Mouse (Mus musculus) megakaryocyte-erythroid progenitor cell, adult 5-6 weeks (primary cell): ENCODE data around the gene Stk32c. TPM values are rescaled to one million over a fixed set of nuclear protein-coding genes. Genes with fewer than 3 reads are reported as not detected.

Source experiments
- ATAC-seq: replicated peaks from 2 replicates; pipeline ENCODE4 v1.8.0; 2016; ENCODE audit warnings: mild to moderate bottlenecking, inconsistent platforms; ENCODE audit not compliant: severe bottlenecking, poor library complexity, low FRiP score, low TSS enrichment
- total RNA-seq, 2 experiments: library from RNA; stranded (forward) in 1 of 2; stranded (reverse) in 1 of 2; fragments of 200-1000, 215-1000 nt in 1 of 2; fragments of >200 nt in 1 of 2; fragmentation: Nextera tagmentation in 1 of 2; gene quantifications; 2 replicates each; pipeline ENCODE4 v1.2.3; 2014 to 2017

Stk32c gene
- total RNA-seq, 2 experiments from 2014 or later: not detected

GRCm38 (mm10) chr7:139208773-139209095 lies 4.4 kb downstream of the Stk32c start:
- no peak for ATAC-seq

DNA sequence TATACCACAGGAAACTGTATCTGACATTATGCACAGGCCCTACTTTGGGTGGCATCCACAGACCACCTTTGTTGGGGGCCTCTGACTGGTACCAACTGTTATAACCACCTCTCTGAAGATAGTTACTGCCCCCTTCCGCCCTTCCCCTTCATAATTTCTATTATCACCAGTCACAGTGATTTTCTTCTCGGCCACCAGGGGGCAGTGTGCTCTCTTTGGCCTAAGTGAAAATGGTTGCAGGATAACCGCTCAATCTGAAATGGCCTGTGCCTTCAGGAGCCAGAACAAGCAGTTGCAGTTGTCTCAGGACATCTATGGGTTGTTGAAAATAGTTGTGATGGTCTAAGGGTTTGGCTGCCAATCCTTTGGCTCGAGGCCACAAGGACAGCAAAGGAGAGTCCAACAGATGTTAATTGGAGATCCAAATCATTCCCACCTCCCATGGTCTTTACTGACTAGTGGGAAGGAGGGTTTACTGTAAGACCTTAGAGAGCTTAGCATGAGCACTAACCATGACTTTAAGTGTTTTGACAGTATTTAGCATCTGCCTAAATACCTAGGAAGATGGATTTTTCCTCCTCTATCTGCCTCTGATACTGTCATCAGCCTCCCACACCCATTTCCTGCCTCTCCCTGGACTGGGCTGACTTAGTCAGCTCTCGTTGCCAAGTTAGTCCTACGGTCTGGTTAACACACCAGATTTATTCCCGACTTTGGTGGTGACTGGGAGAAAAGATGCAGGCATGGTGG lies 4.9 kb downstream of the Stk32c start:
- peak; percentile 77 for ATAC-seq

DNA sequence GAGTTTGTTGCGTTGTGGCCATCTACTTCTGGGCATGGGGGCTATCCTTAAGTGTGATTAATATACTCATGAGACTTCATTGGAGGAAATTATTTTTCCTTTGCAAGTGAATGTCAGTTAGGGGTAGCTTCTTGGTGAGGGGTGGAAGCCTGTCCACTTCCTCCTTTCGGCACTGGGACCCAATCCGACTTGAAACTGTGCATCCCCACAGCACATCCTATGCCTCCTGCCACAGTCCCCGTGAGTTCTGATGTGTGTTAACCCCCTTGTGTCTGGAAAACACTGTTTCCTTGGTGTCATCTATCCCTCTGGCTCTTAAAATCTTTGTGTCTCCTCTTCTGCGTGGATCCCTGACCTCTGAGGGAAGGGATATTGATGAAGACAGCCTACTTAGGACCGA lies 11.9 kb downstream of the Stk32c start:
- no peak for ATAC-seq

- peak; percentile 70 for ATAC-seq
Observed at GRCm38 (mm10) chr7:139200108-139200507, 13.0 kb downstream of the Stk32c start.

- ATAC-seq: peak; percentile 48; the same call in 1 of the 2 replicates
Observed at GRCm38 (mm10) chr7:139197022-139197421, 16.1 kb downstream of the Stk32c start.

DNA sequence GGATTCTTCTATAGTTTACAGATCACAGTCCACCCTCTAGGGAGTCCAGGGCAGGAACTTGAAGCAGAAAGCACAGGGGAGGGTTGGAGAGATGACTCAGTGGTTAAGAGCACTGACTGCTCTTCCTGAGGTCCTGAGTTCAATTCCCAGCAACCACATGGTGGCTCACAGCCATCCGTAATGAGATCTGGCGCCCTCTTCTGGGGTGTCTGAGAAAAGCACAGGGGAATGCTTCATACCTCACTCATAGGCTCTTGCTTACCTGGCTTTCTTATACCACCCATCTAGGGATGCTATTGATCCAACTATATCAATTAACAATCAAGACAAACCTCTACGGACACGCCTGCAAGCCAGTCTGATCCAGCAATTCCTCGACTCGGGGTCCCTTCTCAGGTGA lies 21.5 kb downstream of the Stk32c start:
- no peak for ATAC-seq

DNA sequence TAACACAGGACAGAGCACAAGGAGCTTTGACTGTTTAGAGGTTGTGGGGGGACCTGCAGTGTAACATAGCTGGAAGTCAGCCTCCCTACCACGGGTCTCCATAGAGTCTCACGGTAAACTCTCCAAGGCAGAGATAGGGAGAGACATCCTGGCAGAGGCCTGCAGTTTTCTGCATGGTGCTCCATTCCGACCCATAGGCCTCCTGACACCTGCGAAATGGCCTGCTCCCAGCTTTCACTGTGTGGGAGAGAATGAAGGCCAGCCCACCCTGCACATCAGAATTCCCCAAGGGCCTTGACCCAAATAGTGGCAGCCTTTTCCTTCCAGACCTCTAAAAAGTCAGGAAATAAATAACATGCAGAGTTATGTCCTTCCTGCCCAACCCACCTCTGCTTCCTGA lies 22.5 kb downstream of the Stk32c start:
- ATAC-seq: no peak

- peak; percentile 63 for ATAC-seq
Observed at GRCm38 (mm10) chr7:139188634-139189207, 24.4 kb downstream of the Stk32c start.

GRCm38 (mm10) chr7:139187771-139188633 lies 25.1 kb downstream of the Stk32c start:
- peak; percentile 91 for ATAC-seq

GRCm38 (mm10) chr7:139187277-139187676 lies 25.8 kb downstream of the Stk32c start:
- no peak for ATAC-seq

GRCm38 (mm10) chr7:139186436-139186835 lies 26.7 kb downstream of the Stk32c start:
- no peak for ATAC-seq

DNA sequence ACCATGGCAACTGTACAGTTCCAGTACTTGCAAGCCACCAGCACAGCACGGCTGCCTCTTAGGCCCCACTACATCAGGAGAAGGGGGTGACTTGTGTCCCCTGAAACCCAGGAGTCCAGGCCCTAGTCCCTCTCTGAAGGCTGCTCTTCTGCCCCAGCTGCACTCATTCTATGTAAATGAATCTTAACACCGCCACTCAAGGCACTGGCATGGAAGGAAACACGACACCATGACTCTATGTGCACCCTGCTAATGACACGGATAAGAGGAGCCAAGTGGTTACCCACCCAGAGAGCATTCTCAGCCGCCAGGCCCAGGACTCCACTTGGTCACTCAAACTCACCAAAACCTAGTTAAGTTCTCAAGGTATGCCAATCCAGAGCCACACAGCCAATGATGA lies 27.1 kb downstream of the Stk32c start:
- ATAC-seq: no peak

GRCm38 (mm10) chr7:139184846-139185245 lies 28.3 kb downstream of the Stk32c start:
- ATAC-seq: no peak

DNA sequence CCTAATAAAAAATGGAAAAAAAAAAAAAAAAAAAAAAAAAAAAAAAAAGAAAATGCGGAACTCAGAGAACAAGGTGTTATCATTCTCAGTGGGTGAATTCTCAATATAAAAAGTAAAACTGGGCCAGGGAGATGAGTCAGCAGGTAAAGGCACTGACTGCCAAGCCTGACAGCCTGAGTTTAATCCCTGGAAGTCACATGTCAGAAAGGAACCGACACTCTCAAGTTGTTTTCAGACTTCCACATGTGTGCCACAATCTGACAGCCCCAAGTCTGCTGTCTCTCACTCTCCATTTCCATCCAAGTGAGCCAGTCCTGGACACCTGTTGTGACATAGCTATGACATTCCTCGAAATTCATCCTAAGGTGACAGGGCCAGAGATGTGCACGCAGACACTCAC lies 28.7 kb downstream of the Stk32c start:
- no peak for ATAC-seq

DNA sequence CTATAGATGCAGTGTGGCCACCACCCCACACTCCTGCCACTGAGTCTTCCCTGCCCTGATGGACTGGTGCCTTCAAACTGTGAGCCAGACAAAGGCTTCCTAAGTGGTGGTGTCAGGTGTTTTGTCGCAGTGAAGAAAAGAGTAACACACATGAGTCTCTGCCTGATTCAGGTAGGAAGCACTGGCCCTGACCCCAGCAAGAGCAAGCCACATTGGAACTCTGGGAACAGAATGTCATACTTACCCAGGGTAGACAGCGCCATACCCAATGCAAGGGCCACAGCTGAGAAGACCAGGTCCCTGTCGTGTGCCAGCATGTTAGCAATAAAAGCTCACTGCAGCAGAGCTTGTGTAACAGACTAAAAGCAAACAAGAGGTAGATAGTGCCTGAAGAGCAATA lies 33.0 kb downstream of the Stk32c start:
- ATAC-seq: no peak

DNA sequence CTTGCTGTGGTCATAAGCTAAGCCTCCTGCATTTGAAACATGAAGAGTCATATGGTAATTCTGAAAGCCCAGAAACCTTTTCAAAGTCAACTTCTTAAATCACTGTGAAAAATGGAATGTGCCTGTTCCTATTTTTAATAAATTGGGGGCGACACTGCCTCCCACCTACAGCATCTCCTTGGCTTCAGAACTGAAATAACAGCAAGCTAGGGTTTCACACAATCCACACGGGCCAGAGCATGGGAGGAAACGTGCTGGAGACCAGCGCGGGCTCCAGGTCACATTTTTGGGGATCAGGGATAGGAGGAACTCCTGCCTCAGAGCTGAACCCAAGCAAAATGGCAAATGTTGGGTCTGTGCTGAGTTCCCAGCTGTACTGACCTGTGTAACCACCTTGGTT lies 33.8 kb downstream of the Stk32c start:
- no peak for ATAC-seq

DNA sequence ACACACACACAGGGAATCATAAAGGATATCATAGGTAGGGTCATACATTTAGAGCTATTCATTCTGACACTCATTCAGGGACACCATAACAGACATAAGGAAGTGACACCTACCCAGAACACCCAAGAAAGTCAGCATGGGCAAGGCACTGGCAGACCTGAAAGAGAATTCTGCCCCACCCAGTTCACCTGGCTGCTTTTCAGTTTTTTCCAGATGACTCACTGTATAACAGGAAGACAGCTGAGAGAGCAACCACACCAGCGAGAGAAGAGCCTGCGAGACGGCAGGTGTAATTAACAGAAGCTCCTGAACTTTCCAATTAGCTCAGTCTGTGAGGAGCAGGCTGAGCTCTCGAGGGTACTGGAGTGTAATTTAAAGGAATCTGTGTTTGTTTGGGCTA lies 44.0 kb downstream of the Stk32c start:
- no peak for ATAC-seq

- no peak for ATAC-seq
Observed at GRCm38 (mm10) chr7:139164410-139164809, 48.7 kb downstream of the Stk32c start.

DNA sequence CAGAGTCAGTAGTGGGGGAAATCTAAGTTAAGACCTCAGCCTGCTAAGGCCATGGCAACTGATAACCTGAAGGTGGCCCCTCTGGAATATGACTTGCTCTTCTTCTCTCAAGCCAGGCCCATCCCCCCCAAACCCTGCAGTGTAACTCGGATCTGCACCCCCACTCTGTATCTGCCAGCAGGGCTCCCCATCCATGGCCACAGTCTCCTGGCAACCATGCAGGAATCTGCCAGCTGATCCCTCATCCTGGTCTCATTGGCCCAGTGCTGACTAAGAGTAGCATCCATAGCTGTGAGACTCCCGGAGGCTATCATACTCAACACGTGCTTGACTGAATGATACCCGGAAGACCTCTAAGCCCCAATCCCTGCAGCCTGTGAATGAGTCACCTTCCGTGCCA lies 54.2 kb downstream of the Stk32c start:
- ATAC-seq: no peak

DNA sequence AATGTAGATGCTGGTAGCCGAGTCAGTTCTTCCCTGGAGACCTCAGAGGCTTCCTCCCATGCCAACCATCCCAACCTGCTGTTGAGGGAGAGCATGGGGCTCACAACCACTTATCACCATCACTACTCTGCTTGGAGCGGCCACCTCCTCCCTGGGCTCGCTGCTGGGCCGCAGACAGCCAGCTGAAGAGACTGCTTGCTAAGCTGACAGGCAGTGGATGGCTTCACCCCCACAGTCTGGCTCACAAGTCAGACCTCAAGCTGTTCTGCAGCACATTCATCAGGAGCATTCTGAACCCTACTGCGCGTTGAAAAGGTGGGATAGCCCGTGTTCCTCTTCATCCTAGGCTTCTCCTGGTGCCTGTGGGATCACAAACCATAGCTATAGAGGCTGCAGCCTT lies 54.6 kb downstream of the Stk32c start:
- ATAC-seq: no peak

DNA sequence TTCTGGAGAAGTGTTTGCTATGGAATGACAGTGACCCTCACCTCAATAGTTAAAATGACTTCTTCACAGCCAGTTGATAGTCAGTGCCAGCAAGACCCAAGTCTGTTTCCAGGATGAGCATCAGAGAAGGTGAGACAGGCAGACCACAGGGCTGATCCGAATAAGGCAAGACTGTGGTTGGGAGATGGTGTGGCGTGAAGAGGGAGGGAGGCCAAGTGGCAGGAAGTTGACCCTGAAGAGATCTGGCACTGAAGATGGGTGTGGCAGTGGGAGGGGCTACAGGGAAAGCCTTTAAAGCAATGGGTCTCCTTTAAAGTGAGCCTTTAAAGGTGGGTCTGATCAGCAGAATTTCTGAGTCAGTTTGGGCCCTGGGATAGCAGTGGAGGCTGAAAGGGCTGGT lies 55.6 kb downstream of the Stk32c start:
- peak; percentile 31; the same call in 1 of the 2 replicates for ATAC-seq
